Mouse (Mus musculus) liver, embryonic 13.5 days (tissue): ENCODE results near the gene Mbd4. TPM values are rescaled to one million over a fixed set of nuclear protein-coding genes. Genes with fewer than 3 reads are reported as not detected.

Source experiments
- polyA plus RNA-seq: library from polyadenylated mRNA; unstranded; fragments of >200 nt; fragmentation: Nextera tagmentation; extraction: Ambion mirVana; gene quantifications from 2 replicates; pipeline ENCODE4 v1.2.1, GENCODE M21; 2015

The Mbd4 gene
- polyA plus RNA-seq, 1 experiment from 2014 or later: 9.9 TPM

Other genes starting within 250 kb of the Mbd4 start
- gene Raf1, start 176.7 kb downstream of the Mbd4 start, polyA plus RNA-seq: 32.8 and 38.3 TPM in 2 replicates
- 28.3 and 29.9 TPM in 2 replicates for gene Tmem40, start 91.0 kb downstream of the Mbd4 start, polyA plus RNA-seq
- gene Cand2, start 78.8 kb downstream of the Mbd4 start, polyA plus RNA-seq: 3.3 and 4.3 TPM in 2 replicates
- 1,700 and 1,736 TPM in 2 replicates for gene Rpl32, start 44.6 kb downstream of the Mbd4 start, polyA plus RNA-seq
- 0.15 and 0.16 TPM in 2 replicates for gene Efcab12, start 15.0 kb downstream of the Mbd4 start, polyA plus RNA-seq
- gene Ift122, start 99 bp upstream of the Mbd4 start, polyA plus RNA-seq: 2.9 and 3.0 TPM in 2 replicates
- gene Rho, start 78.4 kb upstream of the Mbd4 start, polyA plus RNA-seq: not detected in 2 replicates
- gene H1foo, start 91.6 kb upstream of the Mbd4 start, polyA plus RNA-seq: not detected in 2 replicates
- gene Plxnd1, start 141.6 kb upstream of the Mbd4 start, polyA plus RNA-seq: 6.7 and 6.8 TPM in 2 replicates